Mouse (Mus musculus) macrophage (primary cell): Measurements from ENCODE around the gene Sag. TPM values are rescaled to one million over a fixed set of nuclear protein-coding genes. Genes with fewer than 3 reads are reported as not detected.

Source experiments
- H3K27ac ChIP-seq: fragments of 350-480 bp; formaldehyde crosslinking; 2 replicates; pipeline ENCODE4 v1.9.0; 2021
- H3K36me3 ChIP-seq: fragments of 350-480 bp; formaldehyde crosslinking; 2 replicates; pipeline ENCODE4 v1.9.0; 2021; ENCODE audit errors: inconsistent target
- H3K4me3 ChIP-seq: fragments of 350-480 bp; formaldehyde crosslinking; 2 replicates; pipeline ENCODE4 v1.9.0; 2021; ENCODE audit errors: inconsistent target
- H3K79me2 ChIP-seq: fragments of 350-480 bp; formaldehyde crosslinking; 2 replicates; pipeline ENCODE4 v1.9.0; 2021; ENCODE audit errors: inconsistent target
- WGBS: methylation state at CpG from one replicate; pipeline ENCODE4 v1.1.7; 2026; ENCODE audit warnings: inconsistent platforms; ENCODE audit not compliant: missing documents; 5-methylcytosine and 5-hydroxymethylcytosine counted together
- polyA plus RNA-seq: library from polyadenylated mRNA; stranded (reverse); fragments of 250-400 nt; gene quantifications from 3 replicates; pipeline ENCODE4 v1.2.4, GENCODE M21; 2018; ENCODE audit warnings: inconsistent platforms

Gene Sag
- polyA plus RNA-seq, 1 experiment from 2014 or later, result 0.83 TPM

DNA sequence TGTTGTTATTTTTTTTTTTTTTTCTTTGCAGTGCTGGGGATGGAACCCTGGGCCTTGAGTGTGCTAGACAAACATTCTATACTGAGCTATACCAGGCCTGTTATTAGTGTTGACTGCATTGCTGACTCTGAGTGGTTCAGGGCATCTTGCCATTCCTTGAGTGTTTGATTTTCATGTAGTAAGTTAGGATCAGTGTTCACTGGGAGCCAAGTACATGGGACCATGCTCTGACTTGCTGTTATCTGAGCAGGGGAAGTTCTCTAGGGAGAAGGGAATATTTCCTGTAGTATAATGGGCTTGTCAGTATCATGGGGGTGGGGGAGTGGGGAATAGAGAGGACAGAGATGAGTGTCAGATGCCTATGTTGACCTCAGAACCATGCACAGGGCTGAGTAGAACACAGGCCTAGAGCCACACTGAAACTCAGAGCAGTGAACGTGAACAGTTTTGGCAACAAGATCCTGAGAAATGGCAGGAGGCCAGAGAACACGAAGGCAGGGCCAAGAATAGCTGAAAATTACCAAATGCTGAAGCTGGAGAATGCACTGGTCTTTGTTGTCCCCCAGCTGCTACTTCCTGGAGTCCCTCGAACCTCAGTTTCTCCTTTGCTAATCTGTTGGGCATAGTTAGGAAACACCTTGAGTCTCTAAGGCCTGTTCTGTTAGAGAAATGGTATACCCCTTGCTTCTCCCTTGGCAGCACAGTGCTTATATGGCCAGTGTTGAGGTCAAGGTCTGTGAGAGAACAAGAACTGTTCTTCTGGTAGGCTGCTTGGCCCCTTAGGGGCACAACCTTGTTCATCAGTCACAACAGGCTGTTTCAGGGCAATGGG is 76.2 kb downstream of the Sag start:
- 31% methylated on average over 3 of the region's 3 CpGs for WGBS
- H3K27ac ChIP-seq, result no peak overlapping the region
- no peak overlapping the region for H3K4me3 ChIP-seq
- H3K79me2 ChIP-seq, result peaks cover 100% of the 10 kb centered on the region
- peaks cover 37% of the 10 kb centered on the region; the same call in 1 of the 2 replicates for H3K36me3 ChIP-seq

DNA sequence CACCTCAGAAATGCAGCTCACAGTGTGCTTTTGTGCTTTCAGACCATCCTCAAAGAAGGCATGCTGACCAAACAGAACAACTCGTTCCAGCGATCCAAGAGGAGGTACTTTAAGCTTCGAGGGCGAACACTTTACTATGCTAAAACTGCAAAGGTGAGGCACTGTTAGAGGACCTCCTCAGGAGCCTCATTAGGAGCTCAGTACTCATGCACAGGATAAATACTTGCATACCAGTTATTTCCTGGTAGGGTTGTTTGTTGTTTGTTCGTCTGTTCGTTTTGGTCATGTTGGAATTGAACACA is 76.8 kb downstream of the Sag start:
- no peak overlapping the region for H3K4me3 ChIP-seq
- peaks cover 100% of the 10 kb centered on the region for H3K79me2 ChIP-seq
- peaks cover 40% of the 10 kb centered on the region; the same call in 1 of the 2 replicates for H3K36me3 ChIP-seq
- H3K27ac ChIP-seq, result no peak overlapping the region
- 92% methylated on average over 4 of the region's 6 CpGs for WGBS

DNA sequence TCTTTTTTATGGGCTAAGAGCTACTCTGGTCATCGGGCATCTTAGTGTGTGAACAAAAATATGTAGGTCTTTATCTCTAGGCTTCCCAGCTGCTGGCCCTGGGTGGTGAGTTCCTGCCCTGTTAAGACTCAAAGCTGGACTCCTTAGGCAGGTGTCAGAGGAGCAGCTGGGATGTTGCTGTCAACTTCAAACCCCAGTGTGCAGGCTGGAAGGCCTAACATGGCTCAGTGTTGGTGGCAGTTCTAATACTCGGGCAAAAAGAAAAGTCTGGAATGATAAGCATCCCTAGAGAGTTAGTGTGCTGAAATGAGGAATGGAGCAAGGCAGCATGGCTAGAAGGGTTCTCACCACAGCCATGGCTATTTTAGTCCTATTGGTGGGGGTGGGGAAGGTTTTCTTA is 77.4 kb downstream of the Sag start:
- H3K36me3 ChIP-seq, result peaks cover 45% of the 10 kb centered on the region; the same call in 1 of the 2 replicates
- no peak overlapping the region for H3K4me3 ChIP-seq
- WGBS, result 84% methylated on average over 2 of the region's 2 CpGs
- H3K79me2 ChIP-seq, result peaks cover 100% of the 10 kb centered on the region
- H3K27ac ChIP-seq, result no peak overlapping the region

DNA sequence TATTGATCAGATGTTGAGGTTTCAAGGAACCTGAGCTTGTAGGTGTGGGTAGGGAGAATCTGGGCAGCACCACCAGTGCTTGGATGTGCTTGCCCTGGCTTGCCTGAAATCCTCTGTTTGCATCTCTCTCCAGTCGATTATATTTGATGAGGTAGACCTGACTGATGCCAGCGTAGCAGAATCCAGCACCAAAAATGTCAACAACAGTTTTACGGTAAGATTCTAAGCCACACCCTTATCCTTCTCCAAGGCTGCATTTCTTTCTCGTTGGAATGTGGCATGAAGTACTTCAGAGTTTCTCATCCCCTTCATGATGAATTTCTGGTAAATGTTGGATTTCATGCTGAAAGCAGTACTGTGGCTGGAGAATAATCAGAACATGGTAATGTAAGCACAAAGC is 78.2 kb downstream of the Sag start:
- H3K36me3 ChIP-seq, result peaks cover 48% of the 10 kb centered on the region; the same call in 1 of the 2 replicates
- WGBS, result 95% methylated on average over 4 of the region's 4 CpGs
- H3K27ac ChIP-seq, result no peak overlapping the region
- H3K4me3 ChIP-seq, result no peak overlapping the region
- H3K79me2 ChIP-seq, result peaks cover 100% of the 10 kb centered on the region

DNA sequence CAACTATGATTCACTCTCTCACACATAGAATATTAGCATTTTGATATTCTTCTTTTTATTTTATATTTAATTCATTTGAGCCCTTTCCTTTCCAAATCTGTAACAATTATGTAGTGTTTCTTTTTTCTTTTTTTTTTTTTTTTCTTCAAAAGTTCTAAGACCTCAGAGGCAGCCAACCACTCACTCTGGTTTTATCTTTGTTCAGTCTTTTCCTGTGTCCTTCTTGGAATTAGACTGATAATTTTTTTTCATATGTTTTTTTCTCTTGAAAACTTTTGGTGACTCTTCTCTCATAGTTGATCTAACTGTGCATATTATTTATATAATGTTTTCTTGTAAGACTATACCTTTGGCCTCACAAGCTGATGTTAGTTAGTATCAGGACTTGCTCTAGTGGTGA is 79.1 kb downstream of the Sag start:
- peaks cover 100% of the 10 kb centered on the region for H3K79me2 ChIP-seq
- H3K27ac ChIP-seq, result no peak overlapping the region
- H3K36me3 ChIP-seq, result peaks cover 51% of the 10 kb centered on the region; the same call in 1 of the 2 replicates
- no peak overlapping the region for H3K4me3 ChIP-seq

DNA sequence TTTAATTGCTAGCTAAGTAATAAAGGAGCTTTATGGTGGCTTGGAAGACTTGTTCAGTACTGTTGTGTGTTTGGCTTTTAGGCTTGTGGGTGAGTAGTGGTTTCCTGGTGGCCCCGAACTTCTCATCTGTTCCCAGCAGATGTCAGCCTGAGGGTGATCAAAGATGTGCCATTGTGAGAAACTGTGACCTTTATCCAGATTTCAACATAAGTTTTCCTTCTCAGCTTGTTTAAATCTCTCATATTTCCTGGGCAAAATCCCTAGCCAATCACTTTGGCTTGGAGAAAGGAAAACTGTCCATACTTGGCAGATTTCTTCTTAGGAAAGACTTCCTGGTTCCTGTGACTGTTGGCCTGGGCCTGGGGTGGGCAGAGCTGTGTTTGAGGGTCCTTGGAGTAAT is 87.5 kb downstream of the Sag start:
- WGBS, result 31% methylated on average over 1 of the region's 1 CpGs

DNA sequence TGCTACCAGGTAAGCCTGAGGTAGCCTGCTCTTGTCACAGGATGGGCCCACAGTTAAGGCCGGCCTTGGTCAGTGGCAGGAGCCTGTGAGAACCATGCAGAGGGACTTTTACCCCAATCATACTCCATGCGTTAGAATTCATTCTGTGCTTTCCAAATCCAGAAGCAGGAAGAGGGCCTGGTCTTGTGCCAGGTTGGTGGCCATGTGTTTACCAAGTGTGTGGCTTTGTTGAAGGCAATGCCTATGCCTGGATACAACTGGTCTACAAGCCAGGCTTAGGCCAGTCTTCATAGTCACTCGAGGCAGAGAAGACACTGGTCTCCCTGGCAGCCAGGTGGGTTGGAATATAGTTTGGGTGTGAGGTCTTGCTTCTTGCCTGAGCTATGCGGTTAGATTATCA is 88.2 kb downstream of the Sag start:
- Histone ChIP-seq H3K79me2 (peaks cover 98% of the 10 kb centered on the region), H3K36me3 (peaks cover 13% of the 10 kb centered on the region; the same call in 1 of the 2 replicates), H3K27ac (no peak overlapping the region), H3K4me3 (no peak overlapping the region)
- whole genome bisulfite sequencing, result 77% methylated on average over 4 of the region's 4 CpGs

More for the DNA sequence above, 87.5 kb downstream of the Sag start:
- peaks cover 11% of the 10 kb centered on the region; the same call in 1 of the 2 replicates for H3K36me3 ChIP-seq
- H3K79me2 ChIP-seq, result peaks cover 98% of the 10 kb centered on the region
- no peak overlapping the region for H3K27ac ChIP-seq
- H3K4me3 ChIP-seq, result no peak overlapping the region

DNA sequence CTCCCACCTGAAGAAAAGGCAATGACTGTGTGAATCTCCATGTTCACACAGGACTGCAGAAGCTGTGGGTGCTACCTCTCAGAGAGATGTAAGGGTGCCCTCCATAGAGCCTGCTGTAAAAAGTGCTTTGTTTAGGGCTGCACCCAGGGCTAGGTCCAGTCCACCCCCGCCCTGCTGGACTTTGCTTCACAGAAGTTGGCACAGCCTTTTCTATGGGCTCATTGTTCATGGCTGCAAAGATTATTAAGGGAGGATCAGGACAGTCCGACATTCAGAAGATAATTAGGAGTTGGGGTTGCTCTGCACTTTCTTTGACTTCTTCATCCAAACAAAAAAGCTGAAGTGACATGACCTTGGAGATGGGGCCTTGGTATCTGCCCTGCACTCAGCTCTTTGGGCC is 89.0 kb downstream of the Sag start:
- peak overlapping the region; percentile 10; the same call in 1 of the 2 replicates for H3K27ac ChIP-seq
- H3K36me3 ChIP-seq, result peaks cover 9% of the 10 kb centered on the region; the same call in 1 of the 2 replicates
- WGBS, result 100% methylated on average over 2 of the region's 2 CpGs
- no peak overlapping the region for H3K4me3 ChIP-seq
- H3K79me2 ChIP-seq, result peaks cover 98% of the 10 kb centered on the region

DNA sequence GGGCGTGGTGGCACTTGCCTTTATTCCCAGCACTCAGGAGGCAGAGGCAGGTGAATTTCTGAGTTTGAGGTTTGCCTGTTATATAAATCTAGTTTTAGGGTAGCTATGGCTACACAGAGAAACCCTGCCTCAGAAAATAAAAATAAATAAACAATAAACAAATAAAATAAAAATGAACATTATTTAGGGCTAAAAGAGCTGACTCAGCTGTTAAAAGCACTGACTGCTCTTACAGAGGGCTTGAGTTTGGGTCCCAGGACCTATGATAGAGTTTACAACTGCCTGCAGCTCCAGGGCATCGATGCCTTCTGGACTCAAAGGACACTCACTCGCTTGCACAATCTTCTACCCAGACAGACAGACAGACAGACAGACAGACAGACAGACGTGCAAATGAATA is 89.9 kb downstream of the Sag start:
- Histone ChIP-seq H3K27ac (no peak overlapping the region), H3K36me3 (peaks cover 9% of the 10 kb centered on the region; the same call in 1 of the 2 replicates), H3K79me2 (peaks cover 98% of the 10 kb centered on the region), H3K4me3 (no peak overlapping the region)
- 93% methylated on average over 4 of the region's 4 CpGs for WGBS

Other genes starting within 250 kb of the Sag start
- gene Ngef, start 229.8 kb upstream of the Sag start, polyA plus RNA-seq, result not detected in 3 replicates
- gene Inpp5d, start 183.4 kb upstream of the Sag start, polyA plus RNA-seq, result 176 to 213 TPM (median 185 TPM) in 3 replicates
- gene Atg16l1, start 47.8 kb upstream of the Sag start, polyA plus RNA-seq, result 11.7 to 21.9 TPM (median 21.3 TPM) in 3 replicates
- gene Dgkd, start 49.6 kb downstream of the Sag start, polyA plus RNA-seq, result 33.2 to 62.9 TPM (median 58.3 TPM) in 3 replicates
- 8.1 to 11.4 TPM (median 11.0 TPM) in 3 replicates for gene Usp40, start 204.9 kb downstream of the Sag start, polyA plus RNA-seq